Mouse (Mus musculus) liver, adult 2 months (tissue): ENCODE measurements around the gene Aqp1.

ENCODE experiments used
- CTCF ChIP-seq: fragments of 200-500 bp; IDR thresholded peaks from 2 replicates; pipeline ENCODE4 v1.5.1; 2011; ENCODE audit warnings: low read depth, low read length, control low read depth
- POLR2A ChIP-seq: fragments of 200-500 bp; IDR thresholded peaks from 2 replicates; pipeline ENCODE4 v1.6.1; 2011; ENCODE audit warnings: low read length, control low read depth; ENCODE audit not compliant: insufficient read depth; ENCODE audit errors: extremely low read depth

DNA sequence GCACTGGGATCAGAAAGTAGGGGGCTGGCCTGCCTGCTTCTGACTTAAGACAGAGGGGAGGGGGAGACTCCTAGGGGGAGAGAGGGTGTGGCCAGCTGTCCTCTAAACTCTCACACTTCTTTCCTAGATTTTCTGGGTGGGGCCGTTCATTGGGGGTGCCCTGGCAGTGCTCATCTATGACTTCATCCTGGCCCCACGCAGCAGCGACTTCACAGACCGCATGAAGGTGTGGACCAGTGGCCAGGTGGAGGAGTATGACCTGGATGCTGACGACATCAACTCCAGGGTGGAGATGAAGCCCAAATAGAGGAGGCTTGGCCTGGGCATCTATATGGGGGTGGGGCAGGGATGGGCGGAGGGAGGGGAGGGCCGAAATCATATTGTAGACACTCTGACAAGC, 10.3 kb downstream of the Aqp1 start:
- TF ChIP-seq POLR2A (no peak), CTCF (no peak)
